Mouse (Mus musculus) heart, postnatal 0 days (tissue): Measurements from ENCODE around the gene C3. TPM values are rescaled to one million over a fixed set of nuclear protein-coding genes. Genes with fewer than 3 reads are reported as not detected.

Source experiments
- ATAC-seq: fragments of 200-750 bp; cut with Nextera tagmentation; 2 replicates; pipeline ENCODE4 v1.8.0; 2017; ENCODE audit warnings: low read depth, moderate number of reproducible peaks, moderate library complexity; ENCODE audit not compliant: insufficient read depth
- DNase-seq: peaks from one replicate; pipeline ENCODE4 v3.0.0-alpha.2; 2016; ENCODE audit warnings: low spot score
- H3K27ac ChIP-seq: fragments of 300-500 bp; sonication (generic); 2 replicates; pipeline ENCODE4 v1.5.1; 2014; ENCODE audit warnings: low read depth, mild to moderate bottlenecking
- H3K27me3 ChIP-seq: fragments of 300-500 bp; sonication (generic); 2 replicates; pipeline ENCODE4 v1.6.1; 2014; ENCODE audit warnings: low read length, mixed read lengths; ENCODE audit not compliant: control insufficient read depth, insufficient read depth
- H3K36me3 ChIP-seq: fragments of 300-500 bp; sonication (generic); replicated peaks from 2 replicates; pipeline ENCODE4 v1.6.1; 2014; ENCODE audit warnings: low read length, mixed read lengths; ENCODE audit not compliant: control insufficient read depth, insufficient read depth
- H3K4me1 ChIP-seq: fragments of 300-500 bp; sonication (generic); 2 replicates; pipeline ENCODE4 v1.6.1; 2014; ENCODE audit warnings: antibody characterized with exemption; ENCODE audit not compliant: control insufficient read depth, insufficient read depth
- H3K4me2 ChIP-seq: fragments of 300-500 bp; sonication (generic); 2 replicates; pipeline ENCODE4 v1.6.1; 2014; ENCODE audit warnings: low read depth, mild to moderate bottlenecking, low read length, moderate library complexity
- H3K4me3 ChIP-seq: fragments of 300-500 bp; sonication (generic); 2 replicates; pipeline ENCODE4 v1.5.1; 2014; ENCODE audit warnings: low read depth, low read length
- H3K9ac ChIP-seq: fragments of 300-500 bp; sonication (generic); replicated peaks from 2 replicates; pipeline ENCODE4 v1.6.1; 2014; ENCODE audit warnings: low read depth, low read length, mixed read lengths
- H3K9me3 ChIP-seq: fragments of 300-500 bp; sonication (generic); replicated peaks from 2 replicates; pipeline ENCODE4 v1.6.1; 2016; ENCODE audit warnings: low read length; ENCODE audit not compliant: control insufficient read depth
- CTCF ChIP-seq: IDR thresholded peaks from 2 replicates; pipeline ENCODE4 v1.5.1; 2016; ENCODE audit warnings: antibody characterized with exemption, control low read depth, low read depth
- EP300 ChIP-seq: IDR thresholded peaks from 2 replicates; pipeline ENCODE4 v1.6.1; 2016; ENCODE audit warnings: antibody characterized with exemption, low read depth
- WGBS: fragments of 180-500 bp; shearing (Covaris S2); extraction: QIAGEN DNeasy Blood & Tissue Kit; methylation state at CpG from one replicate; pipeline ENCODE4 v1.1.7; 2014; 5-methylcytosine and 5-hydroxymethylcytosine counted together
- microRNA-seq: library from miRNA; unstranded; fragments of <30 nt; microRNA quantifications from one replicate; pipeline ENCODE4, GENCODE M21; 2016
- polyA plus RNA-seq: library from polyadenylated mRNA; unstranded; fragments of >200 nt; fragmentation: Nextera tagmentation; extraction: Ambion mirVana; gene quantifications from 2 replicates; pipeline ENCODE4 v1.2.1, GENCODE M21; 2015
- total RNA-seq: library from RNA; depleted of rRNA; stranded (reverse); fragments of >200 nt; gene quantifications from 2 replicates; pipeline ENCODE4 v1.2.3, GENCODE M21; 2014; ENCODE audit warnings: low replicate concordance; rRNA removed

Gene C3
- total and polyA plus RNA-seq, 2 experiments from 2014 or later, result 23.4 to 32.5 TPM

- no peak overlapping the region for H3K27ac ChIP-seq
- no peak for TF ChIP-seq CTCF
- TF ChIP-seq EP300, result no peak
- WGBS, result 53% methylated on average over 5 of the region's 5 CpGs
- no peak overlapping the region for H3K4me2 ChIP-seq
- no peak for ATAC-seq
- 0 out of 2 replicates have a peak, but pooled peaks cover 5% of the 10 kb centered on the region for H3K9me3 ChIP-seq
- H3K4me1 ChIP-seq, result no peaks in the 10 kb centered on the region
- H3K9ac ChIP-seq, result no peak overlapping the region
- no peaks in the 10 kb centered on the region for H3K27me3 ChIP-seq
- no peaks in the 10 kb centered on the region for H3K36me3 ChIP-seq
- no peak overlapping the region for H3K4me3 ChIP-seq
- no peak for DNase-seq
Measured at GRCm38 (mm10) chr17:57170616-57171260, 57.2 kb downstream of the C3 start.

- Histone ChIP-seq H3K4me2 (no peak overlapping the region), H3K27ac (no peak overlapping the region), H3K9me3 (0 out of 2 replicates have a peak, but pooled peaks cover 5% of the 10 kb centered on the region), H3K4me3 (no peak overlapping the region), H3K27me3 (no peaks in the 10 kb centered on the region), H3K36me3 (no peaks in the 10 kb centered on the region), H3K4me1 (no peaks in the 10 kb centered on the region), H3K9ac (no peak overlapping the region)
- DNase-seq (peak; percentile 69), ATAC-seq (peak; percentile 80)
- no peak for TF ChIP-seq EP300
- peak; percentile 87 for TF ChIP-seq CTCF
- WGBS, result 19% methylated on average over 10 of the region's 11 CpGs
Measured at GRCm38 (mm10) chr17:57166800-57167791, 60.8 kb downstream of the C3 start.

Small RNA genes within 50 kb of the gene (microRNA-seq; reads per million reads assigned to microRNA genes)
- not detected for gene Mir6978

Other genes starting within 250 kb of the C3 start
- gene Acer1, start 246.0 kb downstream of the C3 start, total RNA-seq, result not detected in 2 replicates
- gene Acer1, start 246.0 kb downstream of the C3 start, polyA plus RNA-seq, result 0.05 TPM in 1 of 2 replicates, not detected in the other
- gene Clpp, start 237.8 kb downstream of the C3 start, total RNA-seq, result 116 and 186 TPM in 2 replicates
- gene Clpp, start 237.8 kb downstream of the C3 start, polyA plus RNA-seq, result 119 and 124 TPM in 2 replicates
- gene Alkbh7, start 230.8 kb downstream of the C3 start, total RNA-seq, result 85.1 and 96.2 TPM in 2 replicates
- gene Alkbh7, start 230.8 kb downstream of the C3 start, polyA plus RNA-seq, result 83.8 and 89.1 TPM in 2 replicates
- not detected in 2 replicates for gene Pspn, start 228.1 kb downstream of the C3 start, total RNA-seq
- gene Pspn, start 228.1 kb downstream of the C3 start, polyA plus RNA-seq, result 0.27 TPM in 2 replicates
- 20.7 and 22.9 TPM in 2 replicates for gene Gtf2f1, start 216.8 kb downstream of the C3 start, total RNA-seq
- 30.4 and 31.9 TPM in 2 replicates for gene Gtf2f1, start 216.8 kb downstream of the C3 start, polyA plus RNA-seq
- not detected in 2 replicates for gene Gm17949, start 216.7 kb downstream of the C3 start, total RNA-seq
- gene Gm17949, start 216.7 kb downstream of the C3 start, polyA plus RNA-seq, result 0.19 and 0.45 TPM in 2 replicates
- 40.7 and 55.0 TPM in 2 replicates for gene Khsrp, start 196.6 kb downstream of the C3 start, total RNA-seq
- gene Khsrp, start 196.6 kb downstream of the C3 start, polyA plus RNA-seq, result 16.0 and 18.2 TPM in 2 replicates
- gene Slc25a41, start 186.5 kb downstream of the C3 start, total RNA-seq, result not detected in 2 replicates
- gene Slc25a41, start 186.5 kb downstream of the C3 start, polyA plus RNA-seq, result not detected in 2 replicates
- gene Crb3, start 169.0 kb downstream of the C3 start, total RNA-seq, result 1.7 TPM in 1 of 2 replicates, not detected in the other
- 0.66 and 0.77 TPM in 2 replicates for gene Crb3, start 169.0 kb downstream of the C3 start, polyA plus RNA-seq
- 43.9 and 47.5 TPM in 2 replicates for gene Slc25a23, start 168.3 kb downstream of the C3 start, total RNA-seq
- gene Slc25a23, start 168.3 kb downstream of the C3 start, polyA plus RNA-seq, result 12.3 and 13.3 TPM in 2 replicates
- 0.43 and 2.1 TPM in 2 replicates for gene Dennd1c, start 149.6 kb downstream of the C3 start, total RNA-seq
- gene Dennd1c, start 149.6 kb downstream of the C3 start, polyA plus RNA-seq, result 0.70 and 0.96 TPM in 2 replicates
- gene Tubb4a, start 140.4 kb downstream of the C3 start, total RNA-seq, result 1.3 TPM in 1 of 2 replicates, not detected in the other
- gene Tubb4a, start 140.4 kb downstream of the C3 start, polyA plus RNA-seq, result 2.8 and 3.3 TPM in 2 replicates
- 0.27 and 0.84 TPM in 2 replicates for gene Tnfsf9, start 122.8 kb downstream of the C3 start, total RNA-seq
- 0.93 and 1.1 TPM in 2 replicates for gene Tnfsf9, start 122.8 kb downstream of the C3 start, polyA plus RNA-seq
- gene Cd70, start 78.4 kb downstream of the C3 start, total RNA-seq, result not detected in 2 replicates
- not detected in 2 replicates for gene Cd70, start 78.4 kb downstream of the C3 start, polyA plus RNA-seq
- not detected in 2 replicates for gene Tnfsf14, start 34.0 kb downstream of the C3 start, total RNA-seq
- gene Tnfsf14, start 34.0 kb downstream of the C3 start, polyA plus RNA-seq, result not detected in 2 replicates
- gene Gpr108, start 20.3 kb upstream of the C3 start, total RNA-seq, result 30.1 and 41.2 TPM in 2 replicates
- gene Gpr108, start 20.3 kb upstream of the C3 start, polyA plus RNA-seq, result 23.3 and 24.5 TPM in 2 replicates
- gene Trip10, start 21.3 kb upstream of the C3 start, total RNA-seq, result 26.6 and 28.7 TPM in 2 replicates
- 32.3 and 32.4 TPM in 2 replicates for gene Trip10, start 21.3 kb upstream of the C3 start, polyA plus RNA-seq
- 2.6 and 2.7 TPM in 2 replicates for gene Vav1, start 51.0 kb upstream of the C3 start, total RNA-seq
- 1.0 TPM in 2 replicates for gene Vav1, start 51.0 kb upstream of the C3 start, polyA plus RNA-seq
- gene Adgre1, start 130.6 kb upstream of the C3 start, total RNA-seq, result 7.8 and 8.5 TPM in 2 replicates
- gene Adgre1, start 130.6 kb upstream of the C3 start, polyA plus RNA-seq, result 2.2 and 2.6 TPM in 2 replicates